Mouse (Mus musculus) CD4-positive, CD25-positive, alpha-beta regulatory T cell, adult 2 months (primary cell): ENCODE measurements around the gene Ciz1.

Source experiments
- DNase-seq: peaks from one replicate; pipeline ENCODE4 v3.0.0-alpha.2; 2012; ENCODE audit warnings: low read depth, low spot score

Ciz1 gene

GRCm38 (mm10) chr2:32415801-32416200, 63.7 kb downstream of the Ciz1 start:
- no peak for DNase-seq

GRCm38 (mm10) chr2:32416556-32416955, 64.4 kb downstream of the Ciz1 start:
- no peak for DNase-seq

- DNase-seq = no peak
Observed at GRCm38 (mm10) chr2:32417486-32417885, 65.4 kb downstream of the Ciz1 start.

GRCm38 (mm10) chr2:32418430-32419151, 66.5 kb downstream of the Ciz1 start:
- no peak for DNase-seq

- DNase-seq = no peak
Observed at GRCm38 (mm10) chr2:32419359-32419758, 67.2 kb downstream of the Ciz1 start.

GRCm38 (mm10) chr2:32420066-32420608, 68.0 kb downstream of the Ciz1 start:
- no peak for DNase-seq

- DNase-seq = no peak
Observed at GRCm38 (mm10) chr2:32420647-32421046, 68.5 kb downstream of the Ciz1 start.

- no peak for DNase-seq
Observed at GRCm38 (mm10) chr2:32421851-32422251, 69.7 kb downstream of the Ciz1 start.

- DNase-seq = peak; percentile 77
Observed at GRCm38 (mm10) chr2:32423481-32424331, 71.6 kb downstream of the Ciz1 start.

GRCm38 (mm10) chr2:32424796-32425195, 72.7 kb downstream of the Ciz1 start:
- DNase-seq = no peak

- DNase-seq = no peak
Observed at GRCm38 (mm10) chr2:32425568-32425967, 73.4 kb downstream of the Ciz1 start.

- no peak for DNase-seq
Observed at GRCm38 (mm10) chr2:32426141-32426540, 74.0 kb downstream of the Ciz1 start.

- no peak for DNase-seq
Observed at GRCm38 (mm10) chr2:32427720-32428119, 75.6 kb downstream of the Ciz1 start.

- peak; percentile 49 for DNase-seq
Observed at GRCm38 (mm10) chr2:32428262-32428722, 76.2 kb downstream of the Ciz1 start.

GRCm38 (mm10) chr2:32429215-32429891, 77.2 kb downstream of the Ciz1 start:
- no peak for DNase-seq
